Mouse (Mus musculus): ENCODE results near the gene Asphd2.

The Asphd2 gene

GRCm38 (mm10) chr5:112391002-112391401 lies 3.7 kb downstream of the Asphd2 start:
- in situ Hi-C loops (cut with MboI, MseI) = no loop called here

DNA sequence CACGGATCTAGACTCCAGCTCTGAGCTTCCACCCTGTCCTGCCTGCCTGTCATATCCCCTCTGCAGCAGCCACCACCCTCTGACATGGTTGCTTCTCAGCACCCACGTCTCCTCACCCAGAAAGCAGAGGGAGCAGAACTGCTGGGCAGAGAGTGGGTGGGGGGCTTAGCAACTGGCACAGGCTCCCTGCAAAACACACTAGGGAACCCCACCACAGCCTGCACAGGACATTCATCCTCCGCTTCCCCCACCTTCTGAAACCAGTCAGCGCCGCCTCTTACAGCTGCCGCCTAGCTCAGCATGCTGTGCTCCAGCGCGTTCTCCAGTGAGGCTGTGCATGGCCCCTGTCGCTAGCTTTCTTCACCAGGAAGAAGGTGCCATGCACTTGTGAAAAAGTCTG lies 5.3 kb downstream of the Asphd2 start:
- in situ Hi-C loops (cut with MboI, MseI) = no loop called here

GRCm38 (mm10) chr5:112385973-112386372 lies 8.7 kb downstream of the Asphd2 start:
- in situ Hi-C loops (cut with MboI, MseI) = no loop called here

- in situ Hi-C loops (cut with MboI, MseI) = no loop called here
Measured at GRCm38 (mm10) chr5:112384805-112385472, 9.7 kb downstream of the Asphd2 start.

GRCm38 (mm10) chr5:112382641-112383330 lies 11.9 kb downstream of the Asphd2 start:
- in situ Hi-C loops (cut with MboI, MseI) = no loop called here

GRCm38 (mm10) chr5:112382042-112382441 lies 12.6 kb downstream of the Asphd2 start:
- in situ Hi-C loops (cut with MboI, MseI) = no loop called here

GRCm38 (mm10) chr5:112381154-112381553 lies 13.5 kb downstream of the Asphd2 start:
- in situ Hi-C loops (cut with MboI, MseI) = no loop called here

- in situ Hi-C loops (cut with MboI, MseI) = no loop called here
Measured at GRCm38 (mm10) chr5:112378716-112379115, 15.9 kb downstream of the Asphd2 start.

DNA sequence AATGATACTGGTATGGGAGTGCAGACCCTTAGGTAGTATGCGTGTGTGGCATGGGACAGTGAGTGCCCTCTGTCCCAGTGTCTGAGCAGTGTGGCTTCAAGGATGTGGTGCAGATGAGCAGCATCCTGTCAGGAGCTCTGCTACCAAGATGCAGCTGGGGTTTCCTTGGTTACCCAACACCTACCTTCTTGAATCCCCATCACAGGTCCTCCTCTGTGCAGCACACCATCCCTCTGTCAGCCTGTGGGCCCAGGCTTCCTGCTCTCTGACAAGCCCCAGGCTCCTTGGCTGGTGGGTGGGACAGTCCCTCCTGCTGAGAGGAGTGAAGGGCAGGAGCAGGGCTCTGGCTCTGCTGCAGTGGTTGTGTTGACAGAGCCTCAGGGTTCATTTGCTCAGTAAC lies 17.3 kb downstream of the Asphd2 start:
- in situ Hi-C loops (cut with MboI, MseI) = no loop called here

DNA sequence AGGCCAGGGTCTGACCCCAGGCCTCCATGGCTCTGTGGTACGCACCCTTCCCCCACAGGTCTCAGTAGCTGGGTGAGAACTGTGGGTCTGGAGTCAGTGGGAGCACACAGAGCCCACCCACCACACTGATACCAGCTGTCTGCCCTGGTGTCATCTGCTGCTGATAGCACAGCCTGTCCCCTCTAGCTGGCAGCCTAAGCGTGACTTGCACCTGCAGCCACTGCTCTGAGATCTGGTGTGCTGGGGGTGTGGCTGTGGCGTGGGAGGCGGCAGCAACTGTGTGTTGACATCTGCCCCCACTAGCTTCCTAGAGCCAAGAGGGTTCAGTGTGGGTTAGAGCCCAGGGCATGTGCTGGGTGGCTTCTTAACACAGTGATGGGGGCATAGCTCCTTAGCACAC lies 18.6 kb downstream of the Asphd2 start:
- in situ Hi-C loops (cut with MboI, MseI) = no loop called here

GRCm38 (mm10) chr5:112371933-112372332 lies 22.7 kb downstream of the Asphd2 start:
- in situ Hi-C loops (cut with MboI, MseI) = no loop called here

GRCm38 (mm10) chr5:112370236-112370813 lies 24.3 kb downstream of the Asphd2 start:
- in situ Hi-C loops (cut with MboI, MseI) = no loop called here

- in situ Hi-C loops (cut with MboI, MseI) = no loop called here
Measured at GRCm38 (mm10) chr5:112369326-112369725, 25.3 kb downstream of the Asphd2 start.

DNA sequence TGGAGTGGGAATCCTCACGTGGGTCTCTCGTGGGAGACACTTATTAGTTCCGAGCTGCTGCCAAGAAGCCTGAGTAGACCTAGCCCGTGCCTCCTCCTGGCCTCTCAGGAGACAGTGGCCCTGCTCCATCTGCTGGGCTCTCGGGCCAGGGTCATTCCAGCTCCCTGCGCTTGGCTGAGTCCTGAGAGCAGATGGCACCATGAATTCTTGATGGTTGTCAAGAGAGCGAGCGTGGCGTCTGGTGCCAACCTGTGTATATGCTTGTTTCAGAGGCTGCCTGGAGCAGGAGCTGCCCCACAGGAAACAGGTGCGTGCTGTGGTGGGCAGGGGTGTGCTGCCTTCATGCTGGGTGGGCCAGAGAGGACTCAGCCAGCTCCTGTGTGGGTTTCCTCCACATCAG lies 26.0 kb downstream of the Asphd2 start:
- in situ Hi-C loops (cut with MboI, MseI) = no loop called here

GRCm38 (mm10) chr5:112367929-112368328 lies 26.7 kb downstream of the Asphd2 start:
- in situ Hi-C loops (cut with MboI, MseI) = no loop called here

DNA sequence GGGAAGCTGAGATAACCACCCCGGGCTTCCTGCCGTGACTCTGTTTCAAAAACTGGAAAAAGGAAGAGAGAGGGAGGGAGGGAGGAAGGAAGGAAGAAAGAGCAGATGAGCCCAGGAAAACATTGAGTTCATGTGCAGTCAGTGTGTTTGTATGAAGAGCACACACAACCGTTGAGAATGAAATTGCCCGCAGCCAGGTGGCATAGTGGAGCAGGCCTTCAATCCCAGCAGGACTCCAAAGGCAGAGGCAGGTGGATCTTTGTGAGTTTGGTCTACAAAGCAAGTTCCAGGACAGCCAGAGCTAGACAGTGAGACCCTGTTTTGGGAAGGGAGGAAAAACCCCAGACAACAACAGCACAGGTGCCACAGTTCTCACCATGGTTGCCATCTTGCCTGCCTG lies 27.3 kb downstream of the Asphd2 start:
- in situ Hi-C loops (cut with MboI, MseI) = no loop called here

GRCm38 (mm10) chr5:112366879-112367278 lies 27.8 kb downstream of the Asphd2 start:
- in situ Hi-C loops (cut with MboI, MseI) = no loop called here

DNA sequence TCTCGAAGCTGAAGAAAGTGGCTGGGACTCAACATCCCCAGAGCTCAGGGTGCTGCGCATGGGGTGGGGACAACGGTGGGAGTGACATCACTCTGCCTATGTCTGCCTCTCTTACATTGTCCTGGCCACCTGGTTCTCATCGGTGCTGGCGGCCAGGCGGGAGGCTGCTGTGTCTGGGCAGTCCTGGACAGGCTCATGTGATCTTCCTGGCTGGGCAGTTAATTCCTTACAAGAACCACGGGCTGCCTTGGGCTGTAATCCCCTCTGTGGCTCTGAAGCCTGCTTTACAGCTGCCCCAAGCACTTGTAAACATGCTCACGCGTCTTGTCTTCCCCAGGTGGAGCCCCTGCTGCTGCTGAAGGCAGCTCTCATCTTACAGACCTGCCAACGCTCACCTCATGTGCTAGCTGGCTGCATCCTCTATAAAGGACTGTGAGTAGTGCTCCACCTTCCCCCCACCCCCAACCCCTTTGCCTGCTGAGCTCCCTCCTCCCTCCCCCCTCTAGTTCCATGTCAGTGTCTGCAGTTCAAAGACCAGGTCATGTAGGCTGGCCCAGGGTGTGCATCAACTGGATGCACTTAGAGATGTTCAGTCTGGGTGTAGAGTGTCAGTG lies 30.4 kb downstream of the Asphd2 start:
- in situ Hi-C loops (cut with MboI, MseI) = no loop called here

DNA sequence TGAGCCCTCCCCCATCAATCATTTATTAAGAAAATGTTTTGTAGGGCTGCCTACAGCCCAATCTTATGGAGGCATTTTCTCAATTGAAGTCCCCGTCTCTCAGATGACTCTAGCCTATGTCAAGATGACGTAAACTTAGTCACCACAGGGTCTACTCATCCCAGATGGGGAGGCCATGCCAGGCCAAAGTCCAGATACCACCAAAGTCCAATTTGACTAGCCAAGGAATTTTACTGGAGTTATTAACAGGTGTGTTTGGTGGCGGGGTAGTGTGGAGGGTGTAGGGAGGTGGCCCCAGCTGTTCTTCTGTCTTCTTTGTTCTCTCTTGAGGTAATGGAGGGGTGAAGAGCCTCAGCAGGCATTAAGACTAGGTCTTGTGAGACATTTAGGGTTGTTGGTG lies 34.6 kb downstream of the Asphd2 start:
- in situ Hi-C loops (cut with MboI, MseI) = no loop called here

GRCm38 (mm10) chr5:112359520-112359919 lies 35.1 kb downstream of the Asphd2 start:
- in situ Hi-C loops (cut with MboI, MseI) = no loop called here

DNA sequence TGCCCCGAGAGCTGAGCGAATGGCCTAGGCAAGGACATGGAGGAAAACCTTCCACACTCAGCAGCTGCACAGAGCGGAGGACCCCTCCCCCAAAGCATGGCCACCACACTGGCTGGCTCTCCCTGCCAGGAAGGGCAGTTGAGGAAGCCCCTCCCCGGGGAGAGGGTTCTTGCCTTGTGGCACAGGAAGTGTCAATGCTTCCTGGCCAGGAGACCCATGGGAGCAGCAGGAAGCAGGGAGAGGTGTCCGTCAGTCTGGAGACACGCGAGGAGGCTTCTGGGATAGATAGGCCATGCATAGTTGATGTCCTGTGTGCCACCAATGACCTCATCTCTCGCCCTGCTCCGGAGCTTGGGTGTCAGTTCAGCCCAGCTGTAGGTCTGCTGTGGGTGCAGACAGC lies 38.3 kb downstream of the Asphd2 start:
- in situ Hi-C loops (cut with MboI, MseI) = no loop called here

DNA sequence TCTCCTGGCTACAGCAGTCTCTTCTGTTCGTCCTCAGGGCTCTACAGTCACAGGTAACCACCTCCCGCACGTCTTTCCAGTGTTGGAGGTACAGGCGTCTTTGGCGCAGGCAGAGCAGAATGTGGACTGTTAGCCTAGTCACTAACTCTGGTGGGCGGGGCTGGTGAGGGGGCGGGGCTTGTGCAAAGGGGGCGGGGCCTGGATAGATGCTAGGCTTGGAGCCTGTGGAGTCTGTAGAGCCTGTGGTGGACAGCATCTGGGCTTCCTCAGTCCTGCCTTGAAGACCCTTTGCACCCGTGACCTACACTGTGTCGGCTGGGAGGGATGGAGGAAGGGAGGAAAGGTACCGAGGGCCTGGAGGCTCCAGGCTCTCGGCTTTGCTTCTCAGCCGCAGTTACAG lies 38.8 kb downstream of the Asphd2 start, which contains the start of gene Gm6583:
Gene Gm6583, minus strand, starts transcription at position 124 of the 400 bp plus-strand sequence.
- in situ Hi-C loops (cut with MboI, MseI) = no loop called here

- in situ Hi-C loops (cut with MboI, MseI) = no loop called here
Measured at GRCm38 (mm10) chr5:112355493-112355892, 39.2 kb downstream of the Asphd2 start.

Data from T-helper 1 cell (primary cell).